Mouse (Mus musculus) kidney, postnatal 14 days (tissue): ENCODE results near the gene 4931422A03Rik.
A peak's percentile ranks its signal among the peaks of the same experiment; 100 is the strongest.

Source experiments
- DNase-seq: peaks from one replicate; pipeline ENCODE4 v3.0.0; 2022; ENCODE audit warnings: mixed read lengths

Gene 4931422A03Rik

GRCm38 (mm10) chr2:103968186-103968585 lies 60.0 kb downstream of the 4931422A03Rik start:
- no peak for DNase-seq

GRCm38 (mm10) chr2:103965391-103965790 lies 62.8 kb downstream of the 4931422A03Rik start:
- DNase-seq, result no peak

GRCm38 (mm10) chr2:103962349-103962748 lies 65.8 kb downstream of the 4931422A03Rik start:
- DNase-seq, result no peak

GRCm38 (mm10) chr2:103959574-103959973 lies 68.6 kb downstream of the 4931422A03Rik start:
- DNase-seq, result no peak

GRCm38 (mm10) chr2:103959066-103959465 lies 69.1 kb downstream of the 4931422A03Rik start:
- no peak for DNase-seq

GRCm38 (mm10) chr2:103958634-103959033 lies 69.5 kb downstream of the 4931422A03Rik start:
- no peak for DNase-seq

- no peak for DNase-seq
Measured at GRCm38 (mm10) chr2:103957649-103958546, 70.3 kb downstream of the 4931422A03Rik start, which contains the start of gene Lmo2. Gene Lmo2 (plus strand): TSS chr2:103957986.

- DNase-seq, result no peak
Measured at GRCm38 (mm10) chr2:103956867-103957266, 71.3 kb downstream of the 4931422A03Rik start.

GRCm38 (mm10) chr2:103955714-103956113 lies 72.4 kb downstream of the 4931422A03Rik start:
- no peak for DNase-seq

GRCm38 (mm10) chr2:103953050-103953835 lies 74.9 kb downstream of the 4931422A03Rik start:
- no peak for DNase-seq

- DNase-seq, result no peak
Measured at GRCm38 (mm10) chr2:103947982-103948655, 80.0 kb downstream of the 4931422A03Rik start.

GRCm38 (mm10) chr2:103946892-103947291 lies 81.3 kb downstream of the 4931422A03Rik start:
- DNase-seq, result no peak

- no peak for DNase-seq
Measured at GRCm38 (mm10) chr2:103945571-103946092, 82.5 kb downstream of the 4931422A03Rik start.

- DNase-seq, result no peak
Measured at GRCm38 (mm10) chr2:103944859-103945258, 83.3 kb downstream of the 4931422A03Rik start.

GRCm38 (mm10) chr2:103941085-103941484 lies 87.1 kb downstream of the 4931422A03Rik start:
- DNase-seq, result no peak

- DNase-seq, result no peak
Measured at GRCm38 (mm10) chr2:103939003-103939402, 89.2 kb downstream of the 4931422A03Rik start.

GRCm38 (mm10) chr2:103938573-103938972 lies 89.6 kb downstream of the 4931422A03Rik start:
- no peak for DNase-seq

GRCm38 (mm10) chr2:103937670-103938069 lies 90.5 kb downstream of the 4931422A03Rik start:
- DNase-seq, result no peak

GRCm38 (mm10) chr2:103936666-103937065 lies 91.5 kb downstream of the 4931422A03Rik start:
- peak; percentile 27 for DNase-seq

- peak; percentile 19 for DNase-seq
Measured at GRCm38 (mm10) chr2:103935691-103936435, 92.3 kb downstream of the 4931422A03Rik start.

- no peak for DNase-seq
Measured at GRCm38 (mm10) chr2:103934670-103935069, 93.5 kb downstream of the 4931422A03Rik start.

- DNase-seq, result no peak
Measured at GRCm38 (mm10) chr2:103934270-103934669, 93.9 kb downstream of the 4931422A03Rik start.
